Mouse (Mus musculus): Measurements from ENCODE around the gene Capn12.

DNA sequence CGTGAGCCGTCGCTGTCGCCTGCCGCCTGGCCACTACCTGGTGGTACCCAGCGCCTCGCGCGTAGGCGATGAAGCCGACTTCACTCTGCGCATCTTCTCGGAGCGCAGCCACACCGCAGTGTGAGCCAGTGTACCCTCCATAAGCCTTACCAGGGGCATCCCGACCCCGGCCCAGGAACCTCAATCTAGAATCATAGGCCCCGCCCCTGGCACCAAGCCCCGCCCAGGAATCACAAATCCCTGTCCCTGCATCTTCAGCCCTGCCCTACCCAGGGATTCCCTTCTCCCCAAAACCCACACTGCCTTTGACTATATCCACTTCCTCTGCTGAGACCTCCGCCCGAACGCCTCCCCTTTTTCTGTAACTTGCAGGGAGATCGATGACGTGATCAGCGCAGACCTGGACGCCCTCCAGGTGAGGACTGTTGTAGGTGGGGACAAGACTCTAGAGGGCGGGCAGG, 7.5 kb downstream of the Capn12 start:
- TF ChIP-seq CTCF (IDR thresholded peaks at IDR 0.05; ENCODE audit: borderline replicate concordance, insufficient read depth, low read depth, low read length), result no peak
- TF ChIP-seq POLR2A (IDR thresholded peaks at IDR 0.05; ENCODE audit: borderline replicate concordance, insufficient read depth, low read length), result no peak
